Mouse (Mus musculus): ENCODE data around the gene Cmbl. TPM values are rescaled to one million over a fixed set of nuclear protein-coding genes. Genes with fewer than 3 reads are reported as not detected.

Gene Cmbl
- 11.0 and 13.3 TPM in 2 replicates for polyA plus RNA-seq (2015; fragmentation: Nextera tagmentation; extraction: Ambion mirVana)

DNA sequence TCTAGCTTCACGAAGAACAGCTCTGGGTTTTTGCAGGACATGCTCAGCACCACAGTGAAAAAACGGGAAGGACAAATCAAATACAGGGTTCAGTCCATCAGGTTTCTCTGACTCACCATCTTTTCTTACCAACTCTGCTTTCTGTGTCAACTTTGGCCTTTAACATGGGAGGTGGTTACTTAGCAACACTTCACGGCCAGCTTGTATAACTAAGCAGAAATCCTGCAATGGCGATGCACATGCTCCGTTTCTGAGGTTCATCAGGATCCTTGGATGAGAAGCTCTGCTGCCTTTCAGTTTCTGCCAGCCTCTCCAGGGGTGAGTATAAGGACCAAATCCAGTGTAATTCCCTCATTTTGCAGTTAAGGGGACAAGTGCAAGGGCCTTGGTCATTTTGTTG is at the start of gene Cmbl:
Gene Cmbl, plus strand, starts transcription at position 206 of the 400 bp plus-strand sequence.
- Histone ChIP-seq H3K27ac (replicated peaks) (no peak within 1 kb of the TSS), H3K36me3 (replicated peaks) (no peaks in the 10 kb centered on the region), H3K4me2 (no peak within 1 kb of the TSS; the same call in 1 of the 2 replicates), H3K9ac (no peak within 1 kb of the TSS), H3K27me3 (no peaks in the 10 kb centered on the region), H3K4me1 (replicated peaks) (peaks cover 32% of the 10 kb centered on the region), H3K4me3 (replicated peaks) (no peak within 1 kb of the TSS), H3K9me3 (replicated peaks) (no peaks in the 10 kb centered on the region)
- ATAC-seq (ENCODE audit: insufficient read depth), result no peak
- WGBS (ENCODE audit: insufficient replicate concordance), result 64% methylated on average over 5 of the region's 5 CpGs

DNA sequence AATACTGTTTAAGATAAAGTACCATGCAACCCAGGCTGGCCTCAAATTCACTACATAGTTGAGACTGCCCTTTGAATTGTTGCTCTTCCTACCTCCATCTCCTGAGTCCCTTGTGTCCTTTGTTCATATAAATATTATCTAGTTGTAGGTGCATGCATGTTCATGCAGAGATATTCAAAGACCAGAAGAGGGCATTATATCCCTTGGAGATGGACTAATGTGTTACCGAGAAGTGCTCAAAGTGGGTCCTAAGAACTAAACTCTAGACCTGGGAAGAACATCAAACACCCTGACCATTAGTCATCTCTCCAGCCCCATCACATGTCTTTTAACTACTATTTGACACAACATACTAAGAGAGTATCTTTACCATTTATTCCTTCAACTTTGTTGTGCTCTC is 48.0 kb upstream of the Cmbl start:
- 53% methylated on average over 1 of the region's 1 CpGs for WGBS (ENCODE audit: insufficient replicate concordance)
- Histone ChIP-seq H3K36me3 (replicated peaks) (no peaks in the 10 kb centered on the region), H3K27me3 (no peaks in the 10 kb centered on the region), H3K9ac (no peak overlapping the region), H3K4me2 (no peak overlapping the region), H3K27ac (replicated peaks) (no peak overlapping the region), H3K9me3 (replicated peaks) (no peaks in the 10 kb centered on the region), H3K4me1 (replicated peaks) (peaks cover 50% of the 10 kb centered on the region), H3K4me3 (replicated peaks) (no peak overlapping the region)
- ATAC-seq (ENCODE audit: insufficient read depth), result no peak

DNA sequence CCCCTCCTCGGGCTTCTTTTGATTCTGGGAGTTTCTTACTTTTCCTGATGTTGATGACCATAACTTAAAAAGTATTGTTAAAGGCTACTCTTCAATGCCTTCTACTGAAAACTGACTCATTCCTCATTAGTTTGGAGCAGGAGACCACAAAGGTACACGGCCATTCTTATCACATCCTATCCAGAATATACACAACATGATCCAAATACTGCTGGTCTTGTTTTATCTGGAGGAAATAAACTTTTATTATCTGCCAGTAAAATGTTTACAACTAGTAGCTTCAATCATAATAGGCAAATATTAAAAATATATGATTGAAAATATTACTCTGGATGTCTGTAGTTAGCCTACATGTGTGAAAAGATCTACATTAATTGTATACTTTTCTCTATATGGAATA is 46.8 kb upstream of the Cmbl start:
- Histone ChIP-seq H3K9me3 (replicated peaks) (no peaks in the 10 kb centered on the region), H3K27ac (replicated peaks) (no peak overlapping the region), H3K36me3 (replicated peaks) (no peaks in the 10 kb centered on the region), H3K4me1 (replicated peaks) (peaks cover 52% of the 10 kb centered on the region), H3K4me3 (replicated peaks) (no peak overlapping the region), H3K9ac (no peak overlapping the region), H3K27me3 (no peaks in the 10 kb centered on the region), H3K4me2 (no peak overlapping the region)
- ATAC-seq (ENCODE audit: insufficient read depth), result no peak
- 51% methylated on average over 2 of the region's 2 CpGs for WGBS (ENCODE audit: insufficient replicate concordance)

DNA sequence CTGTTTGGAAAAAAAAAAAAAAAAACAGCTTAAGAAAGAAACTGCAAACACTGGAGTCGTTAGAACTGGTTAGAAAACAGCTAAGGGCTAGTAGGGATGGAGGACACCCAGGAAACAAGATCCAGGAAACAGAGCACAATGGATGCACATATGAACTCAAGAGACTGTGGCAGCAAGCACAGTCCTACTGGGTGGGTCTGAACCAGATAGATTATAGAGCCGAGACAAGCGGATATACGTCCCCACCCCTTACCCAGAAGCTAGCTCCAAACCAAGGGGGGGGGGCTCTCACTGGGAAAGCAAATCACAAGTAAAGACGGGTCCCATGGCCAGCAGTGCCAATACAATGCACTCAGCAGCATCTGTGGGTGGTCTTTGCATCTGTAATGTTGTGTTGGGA is 46.2 kb upstream of the Cmbl start:
- Histone ChIP-seq H3K27ac (replicated peaks) (no peak overlapping the region; the same call in 1 of the 2 replicates), H3K4me3 (replicated peaks) (no peak overlapping the region), H3K4me2 (no peak overlapping the region), H3K9me3 (replicated peaks) (no peaks in the 10 kb centered on the region), H3K9ac (no peak overlapping the region), H3K36me3 (replicated peaks) (no peaks in the 10 kb centered on the region), H3K4me1 (replicated peaks) (peaks cover 53% of the 10 kb centered on the region), H3K27me3 (no peaks in the 10 kb centered on the region)
- WGBS (ENCODE audit: insufficient replicate concordance), result 34% methylated on average over 5 of the region's 5 CpGs
- ATAC-seq (ENCODE audit: insufficient read depth), result no peak

GRCm38 (mm10) chr15:31526463-31526862 is 38.7 kb upstream of the Cmbl start:
- ATAC-seq (ENCODE audit: insufficient read depth), result no peak
- WGBS (ENCODE audit: insufficient replicate concordance), result 60% methylated on average over 1 of the region's 1 CpGs
- Histone ChIP-seq H3K36me3 (replicated peaks) (no peaks in the 10 kb centered on the region), H3K4me2 (no peak overlapping the region), H3K4me3 (replicated peaks) (no peak overlapping the region), H3K4me1 (replicated peaks) (peaks cover 60% of the 10 kb centered on the region), H3K9me3 (replicated peaks) (no peaks in the 10 kb centered on the region), H3K9ac (no peak overlapping the region), H3K27ac (replicated peaks) (no peak overlapping the region), H3K27me3 (no peaks in the 10 kb centered on the region)

DNA sequence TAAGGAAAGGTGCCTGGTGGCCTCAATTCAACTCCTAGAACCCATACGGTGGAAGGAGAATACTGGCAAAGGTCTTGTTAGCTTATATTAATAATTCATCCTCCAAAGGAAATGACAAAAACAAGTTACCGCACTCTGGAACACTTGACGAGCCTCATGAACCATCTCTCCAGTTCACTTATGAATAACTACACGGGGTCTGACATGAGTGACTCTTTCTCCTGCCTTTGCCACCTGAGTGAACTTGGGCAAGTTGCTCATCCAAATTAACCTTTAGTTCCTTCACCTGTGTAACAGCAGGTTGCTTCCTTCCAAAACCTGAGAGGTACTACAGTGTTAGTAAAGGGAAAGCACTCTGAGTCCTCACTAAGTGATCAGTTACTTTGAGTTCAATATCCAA is 36.7 kb upstream of the Cmbl start:
- no peak overlapping the region for H3K9ac ChIP-seq
- WGBS (ENCODE audit: insufficient replicate concordance), result 82% methylated on average over 4 of the region's 4 CpGs
- no peaks in the 10 kb centered on the region for H3K27me3 ChIP-seq
- no peak overlapping the region for H3K27ac ChIP-seq (replicated peaks)
- H3K9me3 ChIP-seq (replicated peaks), result no peaks in the 10 kb centered on the region
- no peaks in the 10 kb centered on the region for H3K36me3 ChIP-seq (replicated peaks)
- H3K4me1 ChIP-seq (replicated peaks), result peaks cover 64% of the 10 kb centered on the region
- H3K4me3 ChIP-seq (replicated peaks), result peak overlapping the region; percentile 95; the same call in 1 of the 2 replicates
- no peak for ATAC-seq (ENCODE audit: insufficient read depth)
- H3K4me2 ChIP-seq, result peak overlapping the region; percentile 91

- Histone ChIP-seq H3K4me1 (replicated peaks) (peaks cover 63% of the 10 kb centered on the region), H3K9ac (peak overlapping the region; percentile 96), H3K27me3 (no peaks in the 10 kb centered on the region), H3K4me3 (replicated peaks) (peak overlapping the region; percentile 95), H3K4me2 (peak overlapping the region; percentile 91), H3K9me3 (replicated peaks) (no peaks in the 10 kb centered on the region), H3K27ac (replicated peaks) (peak overlapping the region; percentile 97; the same call in 1 of the 2 replicates), H3K36me3 (replicated peaks) (no peaks in the 10 kb centered on the region)
- ATAC-seq (ENCODE audit: insufficient read depth), result no peak
- 26% methylated on average over 6 of the region's 6 CpGs for WGBS (ENCODE audit: insufficient replicate concordance)
These were observed 36.1 kb upstream of the Cmbl start for GRCm38 (mm10) chr15:31529103-31529502.

GRCm38 (mm10) chr15:31529811-31530658 is 35.2 kb upstream of the Cmbl start:
- H3K4me2 ChIP-seq, result peak overlapping the region; percentile 91
- H3K36me3 ChIP-seq (replicated peaks), result no peaks in the 10 kb centered on the region
- peak overlapping the region; percentile 97 for H3K27ac ChIP-seq (replicated peaks)
- H3K9ac ChIP-seq, result peak overlapping the region; percentile 96
- WGBS (ENCODE audit: insufficient replicate concordance), result under 1% methylated on average over 56 of the region's 56 CpGs
- peak; percentile 11 for ATAC-seq (ENCODE audit: insufficient read depth)
- H3K4me1 ChIP-seq (replicated peaks), result peaks cover 63% of the 10 kb centered on the region
- no peaks in the 10 kb centered on the region for H3K9me3 ChIP-seq (replicated peaks)
- H3K27me3 ChIP-seq, result no peaks in the 10 kb centered on the region
- peak overlapping the region; percentile 95 for H3K4me3 ChIP-seq (replicated peaks)

DNA sequence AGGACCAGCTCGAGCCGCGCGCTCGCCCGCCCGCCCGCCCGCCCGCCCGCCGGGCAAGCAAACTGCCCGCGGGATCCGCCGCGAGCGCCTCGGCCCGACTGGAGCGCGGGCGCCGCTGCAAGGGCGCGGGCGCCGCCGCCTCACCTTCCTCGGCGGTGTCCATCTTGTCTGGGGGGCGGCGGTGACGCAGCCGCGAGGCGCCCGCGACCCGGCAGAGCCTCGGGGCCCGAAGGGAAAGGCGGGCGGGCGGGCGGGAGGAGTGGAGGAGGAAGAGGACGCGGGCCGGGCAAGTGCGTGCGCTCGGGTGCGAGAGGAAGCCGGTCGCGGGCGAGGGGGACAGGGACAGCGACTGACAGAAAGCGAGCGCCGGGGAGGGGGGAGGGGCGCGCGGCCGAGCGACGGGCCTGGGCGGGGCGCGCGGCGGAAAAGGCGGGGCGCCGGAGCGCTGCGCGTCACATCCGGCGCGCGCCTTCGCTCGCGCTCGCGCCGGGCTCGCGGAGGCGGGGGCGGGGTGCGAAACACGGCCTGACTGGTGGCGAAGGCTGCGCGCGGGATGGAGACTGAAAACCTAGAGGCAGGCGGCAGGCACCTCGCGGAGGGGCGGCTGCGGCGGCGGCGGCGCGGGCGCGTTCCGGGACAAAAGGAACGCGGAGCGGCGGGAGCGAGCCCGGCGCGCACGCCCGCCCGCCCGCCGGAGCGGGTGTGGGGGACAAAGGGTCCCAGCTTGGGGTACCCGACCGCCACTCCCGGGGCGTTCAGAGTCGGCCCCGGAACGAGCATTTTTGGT is 34.3 kb upstream of the Cmbl start, which contains the start of gene March6:
Gene March6, minus strand, starts transcription at position 395 of the 787 bp plus-strand sequence.
- Histone ChIP-seq H3K4me3 (replicated peaks) (peak within 1 kb of the TSS; percentile 95), H3K27ac (replicated peaks) (peak within 1 kb of the TSS; percentile 97), H3K9ac (peak within 1 kb of the TSS; percentile 96), H3K4me2 (peak within 1 kb of the TSS; percentile 91), H3K4me1 (replicated peaks) (peaks cover 64% of the 10 kb centered on the region), H3K27me3 (no peaks in the 10 kb centered on the region), H3K9me3 (replicated peaks) (no peaks in the 10 kb centered on the region), H3K36me3 (replicated peaks) (no peaks in the 10 kb centered on the region)
- 1% methylated on average over 110 of the region's 132 CpGs for WGBS (ENCODE audit: insufficient replicate concordance)
- ATAC-seq (ENCODE audit: insufficient read depth), result peak; percentile 85

DNA sequence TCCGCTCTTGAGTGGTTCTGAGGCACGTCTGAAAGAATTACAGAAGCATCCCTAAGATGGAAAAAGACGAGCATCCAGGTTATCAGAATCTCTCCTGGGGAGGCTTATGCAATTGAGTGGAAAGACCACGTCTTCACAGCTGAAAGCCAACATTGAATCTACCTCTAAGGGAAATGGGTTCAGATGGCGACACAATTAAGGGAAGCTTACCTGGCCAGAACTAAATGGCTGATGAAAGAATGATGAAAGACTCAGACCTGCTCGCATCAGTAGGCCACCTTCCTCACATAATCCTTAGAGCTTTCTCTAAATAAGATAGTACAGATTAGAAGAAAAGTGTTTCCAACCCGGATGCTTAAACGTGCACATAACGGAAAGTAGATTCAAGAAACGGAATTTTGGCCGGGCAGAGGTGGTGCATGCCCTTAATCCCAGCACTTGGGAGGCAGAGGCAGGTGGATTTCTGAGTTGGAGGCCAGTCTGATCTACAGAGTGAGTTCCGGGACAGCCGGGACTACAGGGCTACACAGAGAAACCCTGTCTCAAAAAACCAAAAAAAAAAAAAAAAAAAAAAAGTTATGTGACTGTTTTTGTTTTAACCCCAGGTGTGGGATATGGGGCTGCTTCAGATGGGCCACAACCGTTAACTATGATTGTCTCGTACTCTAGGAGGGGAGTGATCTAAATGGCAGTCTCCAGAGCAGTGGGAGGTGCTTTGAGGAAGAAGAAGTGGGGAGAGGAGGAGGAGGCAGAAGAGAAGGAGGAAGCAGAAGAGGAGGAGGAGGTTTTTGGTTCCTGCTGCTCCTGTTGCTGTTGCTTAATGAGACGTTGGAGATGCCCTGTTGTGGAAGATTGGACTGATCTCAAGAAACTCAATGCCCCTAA is 33.5 kb upstream of the Cmbl start:
- WGBS (ENCODE audit: insufficient replicate concordance), result 6% methylated on average over 16 of the region's 16 CpGs
- H3K4me1 ChIP-seq (replicated peaks), result peaks cover 70% of the 10 kb centered on the region
- no peaks in the 10 kb centered on the region for H3K36me3 ChIP-seq (replicated peaks)
- no peak for ATAC-seq (ENCODE audit: insufficient read depth)
- H3K4me3 ChIP-seq (replicated peaks), result peak overlapping the region; percentile 95
- peak overlapping the region; percentile 96 for H3K9ac ChIP-seq
- no peaks in the 10 kb centered on the region for H3K27me3 ChIP-seq
- H3K9me3 ChIP-seq (replicated peaks), result no peaks in the 10 kb centered on the region
- peak overlapping the region; percentile 97 for H3K27ac ChIP-seq (replicated peaks)
- peak overlapping the region; percentile 91 for H3K4me2 ChIP-seq

Measured in liver, embryonic 15.5 days (tissue).